Mouse (Mus musculus): ENCODE results near the gene Stim2.

The Stim2 gene

GRCm38 (mm10) chr5:54049940-54050339 is 51.6 kb downstream of the Stim2 start:
- no peak for DNase-seq

GRCm38 (mm10) chr5:54051056-54051455 is 52.8 kb downstream of the Stim2 start:
- no peak for DNase-seq

DNA sequence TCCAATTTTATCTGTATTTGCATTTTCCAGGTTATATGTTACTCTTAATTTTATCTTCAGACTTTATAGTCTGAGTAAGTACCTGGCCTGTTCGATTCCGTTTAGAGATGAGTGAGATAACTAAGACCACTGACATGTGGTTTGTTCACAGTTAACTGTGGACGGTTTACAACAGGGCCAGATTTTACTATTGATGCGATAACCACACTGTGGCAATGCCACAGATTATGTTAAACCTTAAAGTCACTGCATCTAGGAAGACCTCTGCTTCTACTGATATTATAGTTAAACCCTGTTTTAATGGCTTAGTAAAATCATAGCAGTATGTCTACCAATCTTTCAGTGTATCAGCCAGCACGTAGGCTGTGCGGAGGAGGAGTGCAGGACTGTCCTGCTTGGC is 53.9 kb downstream of the Stim2 start:
- DNase-seq, result no peak

GRCm38 (mm10) chr5:54053673-54054366 is 55.5 kb downstream of the Stim2 start:
- DNase-seq, result no peak

DNA sequence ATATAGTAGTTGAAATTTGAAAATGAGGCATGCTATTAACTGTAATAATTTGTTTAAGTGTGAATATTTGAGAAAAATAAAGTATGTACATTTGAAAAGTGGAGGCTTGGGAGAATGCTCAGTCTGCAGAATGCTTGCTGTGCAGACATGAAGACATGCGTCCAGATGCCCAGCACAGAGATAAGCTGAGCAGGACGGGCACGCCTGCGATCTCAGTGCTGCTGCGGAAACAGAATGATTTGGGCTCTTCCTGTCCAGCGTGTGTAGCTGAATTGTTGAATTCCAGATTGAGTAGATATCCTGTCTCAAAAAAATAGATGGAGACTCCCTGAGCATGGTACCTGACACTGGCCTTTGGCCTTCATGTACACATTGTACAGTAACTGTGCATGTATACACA is 58.0 kb downstream of the Stim2 start:
- DNase-seq, result no peak

GRCm38 (mm10) chr5:54059998-54060397 is 61.7 kb downstream of the Stim2 start:
- no peak for DNase-seq

- no peak for DNase-seq
Observed at GRCm38 (mm10) chr5:54062079-54062478, 63.8 kb downstream of the Stim2 start.

DNA sequence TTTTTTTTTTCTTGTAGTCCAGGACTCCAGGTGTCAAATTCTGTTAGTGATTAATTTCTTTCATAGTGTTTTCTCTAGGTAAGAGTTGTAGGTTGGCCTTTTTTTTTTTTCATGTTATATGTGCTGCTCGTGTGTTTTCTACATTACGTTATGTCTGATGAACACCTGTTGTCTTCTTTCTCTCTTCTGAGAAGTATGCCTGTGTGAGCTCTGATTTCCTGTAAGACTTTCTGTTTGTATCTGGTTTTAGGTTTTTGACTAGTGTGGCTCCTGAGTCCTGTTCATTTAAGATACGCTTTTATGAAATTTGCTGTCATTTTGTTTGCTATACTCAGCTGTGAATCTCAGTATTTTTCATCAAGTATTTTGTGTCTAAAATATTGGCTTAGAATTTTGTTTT is 69.3 kb downstream of the Stim2 start:
- DNase-seq, result no peak

- no peak for DNase-seq
Observed at GRCm38 (mm10) chr5:54070549-54070948, 72.2 kb downstream of the Stim2 start.

DNA sequence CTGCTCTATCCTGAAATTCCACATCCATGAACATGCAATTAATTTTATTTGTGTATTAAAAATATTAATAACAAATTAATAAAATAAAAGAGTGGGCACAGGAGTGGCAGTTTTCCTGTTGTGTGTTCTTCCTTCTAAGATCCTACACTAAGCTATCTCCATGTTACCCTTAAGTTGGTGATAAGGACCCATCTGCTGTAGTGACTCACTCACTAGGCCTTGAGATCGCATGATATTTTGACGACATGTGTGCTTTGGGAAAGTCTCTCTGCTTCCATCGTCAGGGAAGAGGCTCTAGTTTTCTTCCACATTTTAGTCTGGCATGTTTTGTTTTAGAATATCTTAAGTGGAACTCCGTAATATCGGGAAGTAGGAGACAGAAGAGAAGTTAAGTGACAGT is 73.0 kb downstream of the Stim2 start:
- DNase-seq, result no peak

DNA sequence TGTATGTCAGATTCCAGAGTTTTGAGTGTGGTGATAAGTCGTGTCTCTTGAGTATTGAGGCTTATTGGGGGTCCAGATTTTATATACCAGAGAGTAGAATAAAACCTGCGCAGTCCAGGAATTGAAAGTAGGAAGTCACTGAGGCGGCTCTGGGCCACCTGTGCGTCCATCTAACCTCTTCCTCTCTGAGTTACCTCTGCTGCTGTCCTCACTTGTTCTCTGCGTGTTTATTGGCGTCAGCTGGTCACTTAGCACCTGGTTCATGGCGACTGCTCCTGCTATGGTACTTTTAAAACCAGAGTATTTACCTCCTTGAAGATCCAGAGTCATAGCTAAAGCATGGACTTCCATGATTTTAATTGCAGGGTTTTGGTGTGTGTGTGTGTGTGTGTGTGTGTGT is 73.4 kb downstream of the Stim2 start:
- DNase-seq, result no peak

DNA sequence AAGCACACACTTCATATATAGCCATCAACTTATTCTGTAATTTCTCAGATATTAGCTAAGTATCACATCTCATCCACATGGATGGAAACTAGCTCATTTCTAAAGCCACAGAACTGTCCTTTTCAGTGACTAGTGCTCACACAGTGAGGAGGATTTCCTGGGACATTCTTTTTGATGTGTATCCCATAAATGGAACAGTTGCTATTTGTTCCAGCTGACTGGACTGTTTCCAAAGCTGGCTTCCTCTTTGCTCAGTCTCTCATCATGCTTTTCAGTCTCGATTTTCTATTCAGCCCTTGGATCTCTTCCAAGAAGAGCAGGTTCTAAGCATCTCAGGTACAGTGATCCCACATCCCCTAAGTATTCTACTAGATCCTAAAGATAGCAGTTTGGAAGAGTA is 75.0 kb downstream of the Stim2 start:
- no peak for DNase-seq

DNA sequence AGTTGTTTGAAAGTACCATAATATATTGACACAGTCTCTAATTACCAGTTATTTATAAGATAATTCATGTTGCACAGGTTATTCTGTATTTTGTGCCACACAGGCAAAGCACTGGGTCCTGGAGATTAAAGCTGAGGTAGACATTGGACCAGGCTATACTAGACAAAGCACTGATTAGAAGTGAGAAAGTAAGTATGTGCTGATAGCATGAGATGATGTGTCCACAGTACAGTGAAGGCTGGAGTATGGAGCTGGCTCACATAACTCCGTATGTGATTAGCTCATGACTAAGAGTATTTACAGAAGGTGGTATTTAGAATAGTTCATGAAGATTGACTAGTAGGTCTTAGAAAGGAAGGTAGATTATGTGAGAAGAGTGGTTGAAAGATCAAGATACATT is 81.7 kb downstream of the Stim2 start:
- DNase-seq, result no peak

GRCm38 (mm10) chr5:54087912-54088311 is 89.6 kb downstream of the Stim2 start:
- no peak for DNase-seq

GRCm38 (mm10) chr5:54098219-54098618 is 99.9 kb downstream of the Stim2 start:
- DNase-seq, result peak; percentile 53

- DNase-seq, result peak; percentile 56
Observed at GRCm38 (mm10) chr5:54100916-54101315, 102.6 kb downstream of the Stim2 start.

GRCm38 (mm10) chr5:54101318-54101717 is 103.0 kb downstream of the Stim2 start:
- DNase-seq, result peak; percentile 79

GRCm38 (mm10) chr5:54101960-54102359 is 103.7 kb downstream of the Stim2 start:
- DNase-seq, result no peak

GRCm38 (mm10) chr5:54106669-54107068 is 108.4 kb downstream of the Stim2 start:
- DNase-seq, result no peak

DNA sequence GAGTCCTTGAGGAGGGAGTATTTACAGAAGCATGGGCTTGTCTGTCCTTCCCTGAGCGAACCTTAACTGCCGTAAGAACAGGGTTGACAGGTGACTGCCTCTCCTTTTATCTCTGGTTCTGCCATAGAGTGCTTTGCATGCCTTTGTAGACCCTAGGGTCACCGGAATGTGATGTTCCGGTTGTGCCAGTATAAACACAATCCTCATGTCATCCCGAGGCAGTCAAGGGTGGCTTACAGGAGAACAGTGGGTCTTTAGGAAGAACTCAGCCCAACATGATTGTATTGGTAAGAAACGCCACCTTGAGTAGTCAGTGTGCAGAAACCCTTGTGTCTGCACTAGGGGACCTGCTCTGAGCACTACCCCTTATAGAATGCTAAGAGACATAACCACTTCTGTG is 108.8 kb downstream of the Stim2 start:
- no peak for DNase-seq

GRCm38 (mm10) chr5:54109096-54109495 is 110.8 kb downstream of the Stim2 start:
- DNase-seq, result no peak

GRCm38 (mm10) chr5:54110789-54111188 is 112.5 kb downstream of the Stim2 start:
- no peak for DNase-seq

- peak; percentile 78 for DNase-seq
Observed at GRCm38 (mm10) chr5:54113284-54113683, 115.0 kb downstream of the Stim2 start.

- DNase-seq, result no peak
Observed at GRCm38 (mm10) chr5:54116538-54116937, 118.2 kb downstream of the Stim2 start.
